ENCODE assay signal across 8 mouse cellular contexts in the genomic region with DNA sequence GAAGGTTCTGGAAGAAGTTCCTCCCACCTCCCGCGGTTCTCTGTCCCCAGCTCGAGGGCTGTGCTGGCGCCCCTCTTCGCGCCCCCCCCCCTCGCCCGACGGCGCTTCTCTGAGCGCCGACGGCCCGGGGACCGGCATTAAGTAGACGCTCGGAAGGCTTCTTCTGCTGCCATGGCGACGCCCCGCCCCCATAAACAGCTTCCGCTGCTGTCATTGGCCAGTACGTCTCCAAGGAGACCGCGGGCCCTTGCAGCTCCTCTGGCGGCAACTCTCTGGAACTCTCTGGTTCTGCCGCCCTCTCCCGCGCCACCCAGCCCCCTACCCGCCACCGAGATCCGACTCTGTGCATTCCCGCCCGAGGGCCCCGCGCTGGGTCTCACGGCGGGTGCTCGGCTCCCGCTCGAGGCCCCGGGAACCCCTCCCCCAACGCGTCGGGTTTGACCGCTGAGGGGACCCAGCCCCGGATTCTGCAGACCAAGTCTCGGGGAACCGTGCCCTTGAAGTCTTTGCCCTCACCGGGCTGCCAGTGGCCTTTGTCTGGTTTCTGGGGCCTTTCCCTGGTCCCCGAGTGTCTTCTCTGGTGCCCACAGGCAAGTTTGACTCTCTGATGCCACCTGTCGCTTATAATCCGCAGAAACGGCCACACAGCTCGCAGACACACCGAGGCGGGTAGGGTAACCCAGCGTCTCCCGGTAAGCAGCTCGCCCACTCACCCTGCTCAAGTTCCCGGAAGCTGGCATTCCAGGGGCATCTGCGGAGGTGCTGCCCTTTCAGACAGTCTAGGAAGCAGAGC. TPM values are rescaled to one million over a fixed set of nuclear protein-coding genes. Genes with fewer than 3 reads are reported as not detected.
DNase-seq lines count a peak whose midpoint lies in the region; ATAC-seq and TF ChIP-seq lines count a peak whose summit lies in the region.

A gene (minus strand): TSS at position 156 of the 793 bp plus-strand sequence.

- peak; percentile 65 for TF ChIP-seq CTCF in midbrain, postnatal 0 days (IDR thresholded peaks at IDR 0.05)

- peaks cover 21% of the 10 kb centered on the region for H3K4me1 ChIP-seq in embryonic facial prominence, embryonic 14.5 days (ENCODE audit: control insufficient read depth, insufficient read depth, low read length)
- H3K4me1 ChIP-seq in limb, embryonic 14.5 days (ENCODE audit: control insufficient read depth, insufficient read depth, low read length), result peaks cover 17% of the 10 kb centered on the region
- peaks cover 6% of the 10 kb centered on the region; the same call in 1 of the 2 replicates for H3K4me1 ChIP-seq in midbrain, postnatal 0 days (ENCODE audit: insufficient read depth, low read length)

- H3K4me3 ChIP-seq in embryonic facial prominence, embryonic 14.5 days (ENCODE audit: low read depth, low read length), result peak within 1 kb of the TSS; percentile 67
- peak within 1 kb of the TSS; percentile 59 for H3K4me3 ChIP-seq in limb, embryonic 14.5 days (replicated peaks; ENCODE audit: low read length)
- peak within 1 kb of the TSS; percentile 42 for H3K4me3 ChIP-seq in midbrain, postnatal 0 days (ENCODE audit: low read depth, low read length)

- H3K27me3 ChIP-seq in embryonic facial prominence, embryonic 14.5 days (replicated peaks; ENCODE audit: control insufficient read depth, insufficient read depth, low read length), result peaks cover 21% of the 10 kb centered on the region
- H3K27me3 ChIP-seq in limb, embryonic 14.5 days (ENCODE audit: control insufficient read depth, insufficient read depth, low read length), result peaks cover 24% of the 10 kb centered on the region
- H3K27me3 ChIP-seq in midbrain, postnatal 0 days (ENCODE audit: insufficient read depth, low read length), result peaks cover 14% of the 10 kb centered on the region

- H3K9me3 ChIP-seq in embryonic facial prominence, embryonic 14.5 days (ENCODE audit: control insufficient read depth, low read length), result no peaks in the 10 kb centered on the region
- H3K9me3 ChIP-seq in limb, embryonic 14.5 days (ENCODE audit: control insufficient read depth, low read length), result no peaks in the 10 kb centered on the region
- H3K9me3 ChIP-seq in midbrain, postnatal 0 days (ENCODE audit: low read length), result no peaks in the 10 kb centered on the region

- TF ChIP-seq POLR2A in limb, embryonic 14.5 days (IDR thresholded peaks at IDR 0.05; ENCODE audit: borderline replicate concordance, extremely low read depth, insufficient read depth, insufficient read length), result 0 out of 2 replicates have a peak, but pooled peaks have one; percentile 29

- ATAC-seq in embryonic facial prominence, embryonic 14.5 days (ENCODE audit: low read depth), result peak; percentile 92
- peak; percentile 92 for ATAC-seq in limb, embryonic 14.5 days (ENCODE audit: low FRiP score, low read depth)
- ATAC-seq in midbrain, postnatal 0 days (ENCODE audit: low FRiP score), result peak; percentile 91

- H3K36me3 ChIP-seq in embryonic facial prominence, embryonic 14.5 days (ENCODE audit: control insufficient read depth, insufficient read depth, low read length), result no peaks in the 10 kb centered on the region
- peaks cover 10% of the 10 kb centered on the region; the same call in 1 of the 2 replicates for H3K36me3 ChIP-seq in limb, embryonic 14.5 days (ENCODE audit: control insufficient read depth, insufficient read depth, low read length)
- H3K36me3 ChIP-seq in midbrain, postnatal 0 days (ENCODE audit: insufficient read depth, low read length), result peaks cover 14% of the 10 kb centered on the region

- H3K27ac ChIP-seq in embryonic facial prominence, embryonic 14.5 days (replicated peaks; ENCODE audit: low read depth, low read length), result peak within 1 kb of the TSS; percentile 61
- H3K27ac ChIP-seq in limb, embryonic 14.5 days (replicated peaks; ENCODE audit: low read depth, low read length), result 0 out of 2 replicates have a peak within 1 kb of the TSS, but pooled peaks have one; percentile 43
- H3K27ac ChIP-seq in midbrain, postnatal 0 days (ENCODE audit: low read depth, low read length), result peak within 1 kb of the TSS; percentile 75

- DNase-seq in 3T3-L1 (ENCODE audit: low read depth, low spot score), result peak; percentile 90
- DNase-seq in adrenal gland, postnatal 4 days (ENCODE audit: low spot score in 2 of 2), result peak; percentile 91 to 95
- DNase-seq in embryonic facial prominence, embryonic 14.5 days (ENCODE audit: low spot score), result peak; percentile 95
- DNase-seq in heart, adult 8-10 months (ENCODE audit: low spot score), result peak; percentile 96
- DNase-seq in kidney, adult 9 months, result peak; percentile 97
- peak; percentile 94 for DNase-seq in limb, embryonic 14.5 days (ENCODE audit: low spot score)
- DNase-seq in midbrain, postnatal 0 days (ENCODE audit: low spot score), result peak; percentile 97
- DNase-seq in spleen, postnatal 14 days (ENCODE audit: low spot score in 2 of 2), result peak; percentile 86 to 92

- WGBS in embryonic facial prominence, embryonic 14.5 days, result under 1% methylated on average over 28 of the region's 61 CpGs
- WGBS in limb, embryonic 14.5 days, result under 1% methylated on average over 49 of the region's 61 CpGs
- WGBS in midbrain, postnatal 0 days, result under 1% methylated on average over 49 of the region's 61 CpGs

- peak within 1 kb of the TSS; percentile 72 for H3K9ac ChIP-seq in embryonic facial prominence, embryonic 14.5 days (ENCODE audit: low read depth, low read length)
- H3K9ac ChIP-seq in limb, embryonic 14.5 days (ENCODE audit: low read depth, low read length, severe bottlenecking), result peak within 1 kb of the TSS; percentile 67
- H3K9ac ChIP-seq in midbrain, postnatal 0 days (replicated peaks; ENCODE audit: low read length, poor library complexity, severe bottlenecking), result peak within 1 kb of the TSS; percentile 52

- peak within 1 kb of the TSS; percentile 99 for H3K4me2 ChIP-seq in embryonic facial prominence, embryonic 14.5 days (ENCODE audit: low read depth, low read length)
- H3K4me2 ChIP-seq in limb, embryonic 14.5 days (replicated peaks; ENCODE audit: low read depth, low read length, severe bottlenecking), result peak within 1 kb of the TSS; percentile 99
- H3K4me2 ChIP-seq in midbrain, postnatal 0 days (ENCODE audit: low read depth, low read length, poor library complexity, severe bottlenecking), result peak within 1 kb of the TSS; percentile 93

RNA-seq across cellular contexts. Expression of the gene that starts here (rescaled TPM):
- total RNA-seq in adrenal gland, postnatal 4 days (2021), result under 1 TPM; 0.37 to 0.90 TPM
- 7.1 and 13.7 TPM in 2 replicates for polyA plus RNA-seq in embryonic facial prominence, embryonic 14.5 days (2014; fragmentation: Nextera tagmentation; extraction: Ambion mirVana)
- total RNA-seq in heart, adult 8-10 months (2022), result under 1 TPM in 1 of 4 experiments, not detected in 3; 0.26 TPM
- 0.85 and 0.88 TPM in 2 replicates for polyA plus RNA-seq in limb, embryonic 14.5 days (2012; rRNA removed)
- polyA plus RNA-seq in limb, embryonic 14.5 days (2014; fragmentation: Nextera tagmentation; extraction: Ambion mirVana), result 0.14 TPM in 1 of 2 replicates, not detected in the other
- total RNA-seq in midbrain, postnatal 0 days (2014; rRNA removed), result 24.1 and 37.5 TPM in 2 replicates
- polyA plus RNA-seq in midbrain, postnatal 0 days (2015; fragmentation: Nextera tagmentation; extraction: Ambion mirVana), result 9.6 and 12.1 TPM in 2 replicates

Comparison
In these comparisons a context has a peak if more than half of its experiments do, and no peak if none do; other contexts are left out.
1. Peak in every context shown above with its lines: DNase-seq, ATAC-seq, H3K4me3 ChIP-seq and H3K27ac ChIP-seq.
2. RNA of the gene that starts here (total RNA-seq): 24.1 to 37.5 TPM in midbrain, postnatal 0 days; 0.37 to 0.90 TPM in adrenal gland, postnatal 4 days and 0.26 TPM in heart, adult 8-10 months; every median in the first group is over 10 times any median in the second.
3. Peak in DNase-seq in adrenal gland, postnatal 4 days; RNA of the gene not detected or under 1 TPM.
4. Peak in DNase-seq in heart, adult 8-10 months; RNA of the gene not detected or under 1 TPM.
5. Peak in DNase-seq, ATAC-seq, H3K4me3 ChIP-seq, H3K27ac ChIP-seq, H3K9ac ChIP-seq and H3K4me2 ChIP-seq in limb, embryonic 14.5 days; RNA of the gene not detected or under 1 TPM.